Mouse (Mus musculus): Measurements from ENCODE around the gene Vmn2r80.
"Not testable (repeated sequence)": the region's sequence is repeated elsewhere in the genome, so short reads cannot be mapped to it uniquely, and the experiment has no call there.

DNA sequence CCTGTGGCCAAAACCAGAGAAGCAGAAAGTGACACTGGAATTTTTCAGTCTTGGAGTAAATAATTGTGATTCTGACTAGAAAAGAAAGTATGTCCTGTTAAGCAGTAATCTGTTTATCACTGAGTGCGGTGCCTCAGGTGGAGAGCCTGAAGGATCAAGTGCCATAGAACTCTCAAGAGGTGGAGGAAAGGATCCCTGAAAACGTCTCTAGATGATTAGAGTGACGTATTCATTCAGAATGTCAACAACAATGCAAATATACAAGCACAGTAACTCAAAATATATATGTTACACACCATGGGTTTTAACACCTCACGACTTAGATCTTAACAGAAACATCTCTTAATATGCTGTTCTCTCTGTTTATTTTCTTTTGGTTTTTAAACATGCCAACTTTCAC lies at the start of gene Vmn2r80:
- not testable (repeated sequence) for TF ChIP-seq MAFK (IDR thresholded peaks at IDR 0.05; ENCODE audit: insufficient read depth, low read depth, low read length); ZNF384 (IDR thresholded peaks at IDR 0.05; ENCODE audit: low read depth, low read length); HCFC1 (IDR thresholded peaks at IDR 0.05; ENCODE audit: borderline replicate concordance, insufficient read depth, low read length)
